Mouse (Mus musculus) right cerebral cortex, adult 2 months (tissue): ENCODE measurements around the gene 4930447C04Rik.

Experiments
- DNase-seq, 2 experiments: peaks; one replicate each; pipeline ENCODE4 v3.0.0; 2021 to 2022; ENCODE audit warnings: low spot score in 2 of 2

Gene 4930447C04Rik

DNA sequence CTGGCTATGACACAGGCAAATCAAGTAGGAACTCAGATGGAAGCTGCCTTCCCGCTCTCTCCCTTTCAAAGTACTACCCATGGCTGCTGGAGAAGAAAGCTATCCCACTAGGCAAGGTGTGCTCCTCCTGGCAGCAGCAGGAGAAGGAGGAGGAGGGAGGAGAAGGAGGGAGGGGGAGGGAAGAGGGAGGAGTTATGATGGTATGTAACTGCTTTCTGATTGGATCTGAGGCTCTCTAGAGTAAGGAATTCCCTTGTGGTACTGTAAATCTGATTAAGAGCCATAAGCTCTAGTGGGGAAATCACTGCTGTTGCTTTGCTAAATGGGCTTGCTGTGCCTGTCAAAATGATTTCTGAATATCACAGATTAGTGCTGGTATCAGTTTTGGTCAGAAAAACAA, 99.1 kb downstream of the 4930447C04Rik start:
- no peak for DNase-seq

DNA sequence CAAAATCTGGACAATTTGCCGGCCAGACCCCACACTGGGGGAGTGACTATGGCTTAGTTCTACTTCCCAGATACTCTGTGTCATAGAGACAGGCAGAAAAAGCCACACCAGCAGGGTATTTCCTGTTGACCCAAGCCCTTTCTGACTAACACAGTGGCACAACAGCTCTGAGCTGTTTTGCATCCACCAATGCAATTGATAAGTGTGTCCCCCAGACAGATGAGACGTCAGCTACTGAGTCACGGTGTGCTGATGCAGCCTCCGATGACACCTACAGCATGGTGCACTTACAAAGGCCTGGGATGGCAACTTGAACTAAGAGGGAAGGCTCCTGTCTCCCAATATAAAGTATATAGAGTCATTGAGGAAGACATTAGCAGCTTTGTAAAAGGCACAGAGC, 103.3 kb downstream of the 4930447C04Rik start:
- no peak for DNase-seq

DNA sequence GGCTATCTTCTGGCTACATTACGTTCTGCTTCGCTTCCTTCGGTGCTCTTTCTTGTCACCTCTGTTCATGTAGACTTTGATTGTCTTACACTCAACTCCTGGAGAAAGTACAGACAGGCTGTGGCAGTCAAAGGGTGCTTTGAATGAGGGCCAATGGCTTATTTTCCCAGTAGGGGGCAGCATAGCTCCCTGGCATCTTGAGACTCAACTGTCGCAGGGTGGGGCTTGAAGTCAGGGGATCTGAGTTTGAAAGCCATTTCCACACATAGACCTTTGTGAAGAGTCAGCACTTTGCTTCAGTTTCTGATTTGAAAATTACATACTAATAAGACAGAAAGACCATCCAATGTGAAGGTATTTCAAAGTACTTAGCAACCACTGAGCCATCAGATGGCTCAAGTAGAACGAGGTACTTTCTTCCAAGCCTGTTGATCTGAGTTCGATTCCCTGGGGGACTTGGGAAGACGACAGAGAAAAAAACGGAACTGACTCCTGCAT, 105.0 kb downstream of the 4930447C04Rik start:
- no peak for DNase-seq

DNA sequence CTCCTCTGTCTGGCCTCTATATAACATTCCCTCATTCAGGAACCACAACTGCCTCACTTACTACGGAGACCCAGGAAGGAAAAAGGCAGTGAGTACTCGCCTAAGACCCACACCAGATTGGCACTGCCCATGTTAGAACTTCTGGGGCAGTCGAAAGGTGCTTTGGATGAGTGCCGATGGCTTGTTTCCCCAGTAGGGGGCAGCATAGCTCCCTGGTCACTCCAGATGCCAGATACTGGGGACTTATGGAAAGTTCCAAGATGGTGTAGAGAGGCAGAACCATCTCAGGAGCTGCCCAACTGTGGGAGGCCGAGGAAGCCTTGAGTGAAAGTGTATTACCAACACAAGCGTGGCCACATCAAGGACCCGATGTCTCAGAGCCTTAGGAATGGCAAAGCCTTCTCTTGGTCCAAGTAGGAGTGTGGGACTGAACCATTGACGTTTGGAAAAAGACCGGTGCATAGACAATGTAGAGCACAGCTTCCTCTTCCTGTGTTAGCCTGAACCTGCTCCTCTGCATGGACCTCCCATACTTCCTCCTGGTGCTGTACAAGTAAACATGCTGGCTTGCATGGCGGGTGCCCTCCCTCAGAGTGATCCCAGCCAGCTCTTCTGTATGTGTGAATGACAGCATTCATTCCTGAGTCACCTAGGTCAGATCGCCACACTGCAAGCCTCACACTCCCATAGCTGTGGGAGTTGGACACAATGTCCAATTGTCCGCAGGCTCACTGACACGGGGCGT, 105.6 kb downstream of the 4930447C04Rik start:
- DNase-seq = no peak

DNA sequence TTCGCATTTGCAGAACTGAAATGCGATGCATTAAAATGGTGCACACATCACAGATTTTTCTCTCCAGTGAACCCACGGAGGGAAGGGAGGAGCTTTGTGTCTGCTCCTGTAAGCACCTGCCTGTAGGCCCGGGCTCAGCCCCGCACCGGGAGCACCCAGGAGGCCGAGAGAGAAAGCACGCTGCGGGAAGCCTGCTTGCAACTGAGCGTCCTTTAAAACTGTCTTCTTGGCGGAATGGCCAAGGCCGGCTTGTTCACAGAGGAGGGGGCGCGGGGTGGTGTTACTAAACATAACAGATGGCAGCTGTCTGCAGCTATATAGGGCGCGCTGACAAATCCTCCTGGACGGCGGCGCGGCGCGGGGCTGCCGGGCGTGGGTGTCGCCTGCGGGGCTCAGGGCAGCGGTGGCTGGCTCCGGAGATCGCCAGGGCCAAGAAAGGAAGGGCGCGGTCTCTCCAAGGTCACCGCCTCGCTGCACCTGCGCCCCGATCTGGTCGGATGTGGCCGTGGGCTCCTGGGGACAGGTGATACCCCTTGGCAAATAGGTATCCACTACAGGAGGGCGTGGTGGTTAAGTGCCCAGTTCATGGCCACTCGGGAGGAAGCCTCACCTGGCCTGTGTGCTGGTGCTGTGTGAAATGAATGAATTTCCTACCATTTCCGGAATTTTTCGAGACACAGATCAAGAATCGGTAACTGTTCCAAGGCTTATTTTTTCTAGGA, 108.7 kb downstream of the 4930447C04Rik start:
- DNase-seq = peak; percentile 85 to 88
